Mouse (Mus musculus) right cerebral cortex, postnatal 25 days (tissue): ENCODE measurements around the gene Pgk1.
"Not testable (repeated sequence)": the region's sequence is repeated elsewhere in the genome, so short reads cannot be mapped to it uniquely, and the experiment has no call there.

Source experiments
- DNase-seq: peaks from one replicate; pipeline ENCODE4 v3.0.0; 2022

Pgk1 gene

DNA sequence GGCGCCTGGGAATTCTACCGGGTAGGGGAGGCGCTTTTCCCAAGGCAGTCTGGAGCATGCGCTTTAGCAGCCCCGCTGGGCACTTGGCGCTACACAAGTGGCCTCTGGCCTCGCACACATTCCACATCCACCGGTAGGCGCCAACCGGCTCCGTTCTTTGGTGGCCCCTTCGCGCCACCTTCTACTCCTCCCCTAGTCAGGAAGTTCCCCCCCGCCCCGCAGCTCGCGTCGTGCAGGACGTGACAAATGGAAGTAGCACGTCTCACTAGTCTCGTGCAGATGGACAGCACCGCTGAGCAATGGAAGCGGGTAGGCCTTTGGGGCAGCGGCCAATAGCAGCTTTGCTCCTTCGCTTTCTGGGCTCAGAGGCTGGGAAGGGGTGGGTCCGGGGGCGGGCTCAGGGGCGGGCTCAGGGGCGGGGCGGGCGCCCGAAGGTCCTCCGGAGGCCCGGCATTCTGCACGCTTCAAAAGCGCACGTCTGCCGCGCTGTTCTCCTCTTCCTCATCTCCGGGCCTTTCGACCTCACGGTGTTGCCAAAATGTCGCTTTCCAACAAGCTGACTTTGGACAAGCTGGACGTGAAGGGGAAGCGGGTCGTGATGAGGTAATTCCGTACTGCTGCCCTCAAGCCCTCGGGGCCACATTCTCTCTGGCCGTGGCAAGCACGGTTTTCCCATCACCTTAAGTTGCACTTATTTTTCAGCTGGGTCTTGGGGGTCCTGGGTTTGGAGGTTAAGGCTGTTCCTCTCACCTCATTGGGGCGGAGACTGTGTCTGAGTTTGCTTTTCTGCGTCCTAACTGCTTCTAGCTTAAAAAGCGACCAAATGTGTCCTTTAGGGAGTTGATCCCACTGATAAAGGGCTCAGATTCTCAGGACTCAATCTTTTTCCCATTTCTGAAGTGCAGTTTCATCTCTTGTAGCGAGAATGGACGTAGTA is at the start of gene Pgk1:
TSS of gene Pgk1 (plus strand) at position 388 of the 937 bp plus-strand sequence.
- DNase-seq = peak; percentile 91

DNA sequence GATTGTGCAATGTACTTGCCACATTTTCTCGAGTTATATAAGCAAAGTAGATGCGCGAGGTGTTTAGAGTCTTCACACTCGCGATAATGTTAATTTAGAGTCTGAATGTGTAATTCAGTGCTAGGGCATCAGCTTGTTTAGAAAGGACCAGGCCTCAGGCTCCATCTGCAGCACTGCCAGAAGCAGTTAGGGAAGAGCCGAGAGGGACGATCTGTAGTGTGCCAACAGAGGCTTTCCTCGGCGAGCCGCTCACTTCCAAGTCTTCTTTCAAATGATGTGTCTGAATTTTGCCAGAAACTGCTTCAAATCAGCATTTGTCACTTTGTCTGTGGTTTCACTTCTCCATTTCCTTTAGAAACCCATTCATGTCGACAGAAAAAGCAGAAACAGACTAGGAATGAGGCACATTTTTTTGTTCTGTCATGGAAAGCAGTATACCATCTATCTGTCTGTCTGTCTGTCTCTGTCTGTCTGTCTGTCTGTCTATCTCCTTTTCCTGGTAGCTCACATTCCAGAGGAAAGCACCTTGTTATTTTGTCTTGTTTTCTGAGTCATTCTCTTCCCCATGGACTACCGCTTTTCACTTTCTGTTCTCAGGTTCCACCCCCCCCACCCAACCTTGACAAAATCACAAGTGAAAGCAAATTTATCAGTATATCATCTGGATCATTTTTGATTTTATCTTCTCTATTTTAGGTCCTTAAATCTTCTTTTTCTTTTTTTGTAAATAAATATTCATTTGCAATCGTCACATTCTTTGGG is 47.4 kb upstream of the Pgk1 start:
- peak; percentile 10 for DNase-seq

DNA sequence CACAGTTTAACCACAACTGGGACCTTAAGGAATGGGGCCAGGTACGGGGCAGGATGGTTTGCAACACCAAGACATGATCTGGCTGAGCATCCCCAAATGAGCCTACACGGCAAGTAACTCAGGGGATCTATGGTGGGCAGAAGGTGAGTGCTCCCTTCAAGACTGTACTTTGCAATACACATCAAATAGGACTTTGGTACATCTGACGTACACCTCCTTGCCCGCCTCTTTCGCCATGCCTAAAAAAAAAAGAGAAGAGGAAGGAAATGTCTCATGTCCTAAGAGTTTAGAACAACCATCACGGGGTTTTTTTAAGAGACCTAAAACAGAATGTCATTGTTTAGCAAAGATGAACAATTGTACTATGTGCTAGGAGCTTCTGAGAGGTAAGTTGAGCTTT is 44.0 kb upstream of the Pgk1 start, which contains the start of gene Tlr13:
TSS of gene Tlr13 (plus strand) at position 269 of the 400 bp plus-strand sequence.
- no peak for DNase-seq

DNA sequence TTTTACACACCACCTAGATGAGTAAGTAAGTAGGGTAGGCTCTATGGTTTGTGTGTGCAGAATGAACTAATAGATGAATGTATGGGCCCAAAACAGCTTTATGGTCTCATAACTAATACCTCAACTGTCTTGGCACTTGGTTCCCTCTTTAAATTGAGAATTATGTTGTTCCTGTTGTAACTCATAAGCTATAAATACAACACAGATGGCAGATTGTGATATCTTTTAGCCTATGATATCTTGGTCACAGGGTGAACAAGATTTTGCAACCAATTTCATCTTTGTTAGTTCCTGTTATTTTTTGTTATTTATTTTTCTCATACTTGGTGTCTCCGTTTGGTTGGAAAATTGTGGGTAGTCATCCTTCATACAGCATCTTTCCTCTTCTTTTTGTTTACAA is 38.7 kb upstream of the Pgk1 start:
- no peak for DNase-seq

DNA sequence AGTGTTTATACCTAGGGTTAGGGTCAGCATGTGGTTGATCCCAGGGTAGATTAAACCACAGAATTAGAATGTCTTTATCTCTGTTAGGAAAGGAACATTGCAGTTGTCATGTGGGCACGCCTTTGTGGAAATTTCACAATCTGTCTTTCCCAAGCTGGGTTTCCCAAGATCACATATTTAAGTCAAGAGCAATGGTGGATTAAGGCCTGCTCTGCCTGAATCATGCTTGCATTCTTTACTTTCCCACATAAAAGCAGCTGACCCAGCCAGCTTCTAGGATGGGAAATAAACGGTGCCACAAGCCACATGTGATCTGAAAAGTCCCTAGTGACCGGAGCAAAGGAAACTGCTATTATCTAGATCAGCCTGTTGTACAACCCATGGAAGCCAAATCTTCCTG is 37.4 kb upstream of the Pgk1 start:
- no peak for DNase-seq

DNA sequence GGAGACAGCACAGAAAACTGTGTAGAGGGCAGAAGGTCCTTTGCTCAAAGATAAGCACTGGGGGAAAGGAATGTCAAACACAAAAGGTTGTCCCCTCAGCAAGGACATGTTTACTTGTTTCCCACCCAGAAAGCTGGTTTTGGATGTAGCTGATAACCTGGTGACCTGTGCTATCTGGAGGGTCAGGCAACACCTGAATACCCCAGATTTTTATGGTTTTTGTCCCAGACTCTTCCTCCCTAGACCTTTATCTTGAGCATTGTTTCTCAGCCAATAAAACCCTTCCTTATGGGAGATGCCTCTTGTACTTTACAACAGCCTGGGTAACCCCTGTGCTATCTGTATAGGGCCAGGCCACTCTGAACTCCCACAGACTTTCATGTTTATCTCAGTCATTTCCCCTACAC is 32.7 kb upstream of the Pgk1 start:
- DNase-seq = no peak

DNA sequence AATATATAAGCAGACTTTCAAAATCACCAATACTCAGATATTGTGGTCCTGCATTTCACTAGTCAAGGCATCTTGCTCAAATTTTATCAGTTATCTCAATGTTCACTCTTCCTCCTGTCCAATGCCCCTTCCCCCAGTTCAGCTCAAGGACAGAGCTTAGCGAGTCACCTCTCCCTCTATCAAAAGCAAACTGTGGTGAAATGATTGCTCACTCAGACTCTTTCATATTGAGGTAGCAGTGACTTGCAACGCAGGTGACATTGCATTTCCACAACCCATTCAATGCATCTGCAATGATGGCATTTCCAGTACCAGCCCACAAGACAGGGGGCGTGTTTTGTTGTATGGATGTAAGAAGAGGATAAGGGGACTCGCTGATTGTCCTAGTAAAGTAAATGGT is 31.0 kb upstream of the Pgk1 start:
- DNase-seq = no peak

DNA sequence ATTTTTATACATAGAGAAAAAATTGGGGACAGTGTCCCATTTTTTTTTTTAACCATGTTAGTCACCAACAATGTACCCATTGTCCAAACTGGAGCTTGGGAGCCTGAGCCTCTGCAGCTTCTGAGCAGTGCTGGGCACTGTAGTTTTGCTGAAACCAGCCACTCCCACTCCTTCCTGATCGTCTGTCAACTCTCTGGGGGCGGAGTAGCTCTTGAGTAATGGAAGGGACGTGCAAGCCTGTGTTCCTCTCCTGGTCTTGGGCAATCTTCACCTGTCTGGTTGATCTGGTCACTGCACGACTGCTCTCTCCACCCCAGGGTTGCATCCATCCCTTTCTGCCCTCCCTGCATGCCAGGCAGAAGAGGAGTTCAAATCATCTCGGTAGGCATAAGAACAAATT is 22.9 kb upstream of the Pgk1 start:
- no peak for DNase-seq

DNA sequence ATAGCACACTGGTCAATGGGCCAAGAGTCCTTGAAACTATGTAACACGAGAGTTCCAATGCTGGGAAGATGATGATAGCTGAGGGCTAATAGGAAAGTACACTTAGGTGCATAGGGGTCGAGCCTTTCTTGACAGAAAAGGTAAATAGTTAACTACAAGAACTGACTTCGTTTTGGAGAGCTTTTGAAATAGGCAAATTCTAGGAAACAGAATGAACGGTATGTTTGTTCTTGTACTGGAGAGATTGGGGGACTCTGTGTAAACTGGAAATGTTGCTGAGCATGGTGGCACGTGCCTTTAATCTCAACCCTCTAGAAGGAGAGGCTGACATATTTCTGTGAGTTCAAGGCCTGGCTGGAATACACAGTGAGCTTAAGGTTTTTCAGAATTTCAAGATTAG is 22.3 kb upstream of the Pgk1 start:
- no peak for DNase-seq

DNA sequence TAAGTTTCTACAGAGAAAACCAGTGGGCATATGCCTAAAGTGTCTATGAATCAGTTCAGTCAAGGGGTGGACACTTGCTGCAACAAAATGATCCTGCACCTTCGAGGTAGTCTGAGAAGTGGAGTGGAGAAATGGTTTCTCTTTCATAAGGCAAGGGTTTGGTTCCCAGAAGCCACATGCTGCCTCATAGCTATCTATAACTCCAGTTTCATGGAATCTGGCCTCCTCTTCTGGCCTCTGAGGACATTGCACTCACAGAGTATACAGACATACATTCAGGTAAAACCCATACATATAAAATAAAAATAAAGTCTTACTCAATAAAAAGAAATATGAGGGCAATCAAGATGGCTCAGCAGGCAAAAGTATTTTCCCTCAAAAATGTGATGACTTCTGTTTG is 21.8 kb upstream of the Pgk1 start:
- no peak for DNase-seq

DNA sequence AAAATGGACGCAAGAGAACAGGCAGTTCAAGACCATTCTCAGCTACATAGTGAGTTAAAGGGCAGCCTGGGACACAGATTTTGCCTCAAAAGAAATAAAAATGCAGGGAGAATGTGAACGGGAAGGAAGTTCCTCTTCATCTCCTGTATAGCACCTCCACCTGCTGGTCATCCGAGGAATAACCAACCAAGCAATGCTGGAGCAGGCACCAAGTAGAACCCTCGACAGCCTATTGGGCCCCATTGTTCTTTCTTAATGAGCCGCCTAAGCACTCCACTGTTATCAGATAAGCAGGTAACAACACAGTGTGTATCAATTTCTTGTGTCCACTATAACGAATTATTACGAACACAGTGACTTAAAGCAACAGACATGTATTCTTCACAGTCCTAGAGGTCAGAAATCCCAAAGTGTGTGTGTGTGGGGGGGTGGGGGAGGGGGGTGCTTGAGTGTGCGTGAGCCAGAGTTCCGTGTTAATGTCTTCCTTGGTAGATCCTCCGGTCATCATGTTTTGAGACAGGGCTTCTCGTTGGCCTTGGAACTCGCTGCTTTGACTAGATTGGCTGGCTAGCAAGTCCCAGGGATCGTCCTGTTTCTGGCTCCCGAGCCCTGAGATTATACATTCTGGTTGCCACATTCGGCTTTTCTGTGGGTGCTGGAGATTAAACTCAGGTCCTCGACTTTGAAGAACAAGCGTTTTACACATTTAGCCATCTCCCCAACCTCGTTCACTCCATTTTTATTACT is 15.6 kb upstream of the Pgk1 start:
- peak; percentile 56 for DNase-seq

DNA sequence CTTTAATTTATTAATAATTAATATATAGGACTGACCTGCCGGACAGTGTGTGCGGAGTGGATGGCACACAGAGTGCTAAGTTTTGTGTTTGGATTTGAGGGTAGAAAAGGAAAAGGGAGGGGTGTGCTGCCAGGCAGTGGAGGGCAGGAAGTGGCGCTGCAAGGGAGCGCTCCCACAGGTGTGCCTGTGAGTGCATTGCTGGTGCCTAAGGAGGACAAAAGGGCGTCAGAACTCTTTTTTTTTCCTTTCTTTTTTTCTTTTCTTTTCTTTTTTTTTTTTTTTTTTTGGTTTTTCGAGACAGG is 15.1 kb upstream of the Pgk1 start:
- no peak for DNase-seq

DNA sequence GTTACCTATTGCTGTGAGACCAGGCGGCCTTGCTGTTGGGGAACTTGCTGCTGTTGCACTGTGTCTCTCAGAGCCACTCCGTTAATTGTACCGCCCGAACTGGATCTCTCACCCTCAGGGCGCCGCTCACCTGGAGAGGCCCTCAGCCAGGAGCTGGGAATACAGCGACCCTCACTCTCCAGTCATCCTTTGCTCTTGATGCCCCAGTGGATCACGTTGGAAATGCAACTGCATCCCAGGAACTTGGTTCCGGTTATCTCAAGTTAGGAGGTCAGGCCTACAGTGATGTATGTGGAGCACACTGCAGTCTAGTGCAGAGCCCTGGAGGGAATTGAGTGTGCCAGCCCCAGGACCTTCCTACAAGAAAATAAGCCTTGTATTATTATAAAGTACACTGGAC is 10.6 kb upstream of the Pgk1 start:
- no peak for DNase-seq

DNA sequence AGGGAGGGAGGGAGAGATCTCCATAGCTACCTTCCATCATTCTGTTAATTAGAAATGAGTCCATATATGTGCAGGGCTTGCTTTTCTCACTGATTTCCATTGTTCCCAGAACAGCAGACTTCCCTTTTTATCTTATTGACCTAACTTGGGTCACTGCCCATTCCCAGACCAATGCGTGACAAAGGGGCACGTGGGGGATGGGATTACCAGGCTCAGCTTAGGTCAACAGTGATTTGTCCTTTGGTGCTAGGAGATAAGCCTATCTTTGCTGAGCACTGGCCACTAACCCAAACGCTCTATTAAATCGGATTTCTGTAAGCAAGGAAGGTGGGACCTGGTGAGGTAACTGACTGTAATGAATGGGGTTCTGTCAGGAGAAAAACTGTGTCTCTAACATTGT is 2.6 kb upstream of the Pgk1 start:
- no peak for DNase-seq

DNA sequence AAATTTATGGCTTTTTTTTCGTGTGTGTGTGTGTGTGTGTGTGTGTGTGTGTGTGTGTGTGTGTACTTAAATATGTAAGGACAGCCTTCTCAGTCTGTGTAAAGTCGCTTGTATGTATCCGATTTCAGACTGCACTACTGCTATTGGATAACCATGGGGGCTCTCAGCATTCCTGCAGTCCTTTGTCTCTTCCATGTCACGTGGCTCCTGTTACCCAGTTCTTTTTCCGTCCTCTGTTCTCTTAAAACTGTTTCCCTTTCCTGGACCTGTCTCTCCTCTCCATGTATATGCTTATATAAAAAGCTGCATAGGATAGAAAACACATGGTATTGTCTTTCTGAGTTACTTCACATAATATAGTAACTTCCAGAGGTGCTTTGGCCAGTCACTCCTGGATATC is 1.2 kb upstream of the Pgk1 start:
- no peak for DNase-seq

DNA sequence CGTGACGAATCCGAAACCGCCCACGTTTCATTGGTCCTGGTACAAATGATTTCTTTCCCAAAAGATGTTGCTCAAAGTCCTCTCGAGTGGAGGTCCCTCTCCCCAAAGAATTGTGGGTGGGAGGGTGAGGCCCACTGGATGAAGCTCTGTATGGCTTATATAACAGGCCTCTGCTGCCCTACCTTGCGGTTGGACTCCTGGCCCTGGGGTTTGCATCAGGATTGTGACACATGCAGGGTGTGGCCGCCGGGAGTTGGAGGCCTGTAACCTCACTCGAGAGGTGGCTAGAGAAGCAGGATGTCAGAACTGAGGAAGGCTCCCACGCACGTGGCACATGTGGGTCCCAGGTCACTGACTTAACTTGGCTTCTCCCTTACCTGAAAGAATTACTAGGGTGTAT is 837 bp downstream of the Pgk1 start:
- no peak for DNase-seq

DNA sequence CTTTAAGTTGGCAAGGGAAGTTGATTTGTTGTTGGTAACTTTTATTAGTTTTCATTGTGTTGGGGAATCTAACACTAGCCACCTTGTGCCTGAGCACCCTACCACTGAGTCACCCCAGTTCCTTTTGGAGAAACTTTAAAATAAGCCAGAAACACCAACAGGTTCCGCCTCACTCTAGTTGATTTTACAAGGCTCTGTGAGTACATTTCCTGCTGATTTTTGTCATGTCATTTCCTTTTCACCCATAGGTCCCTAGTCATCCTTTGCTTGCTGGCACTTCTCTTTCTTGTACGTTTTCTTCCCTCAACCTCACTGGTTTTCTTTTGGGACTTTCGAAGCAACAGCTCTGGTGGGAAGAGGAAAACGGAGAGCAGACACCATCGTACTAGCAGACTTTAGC is 2.5 kb downstream of the Pgk1 start:
- no peak for DNase-seq

DNA sequence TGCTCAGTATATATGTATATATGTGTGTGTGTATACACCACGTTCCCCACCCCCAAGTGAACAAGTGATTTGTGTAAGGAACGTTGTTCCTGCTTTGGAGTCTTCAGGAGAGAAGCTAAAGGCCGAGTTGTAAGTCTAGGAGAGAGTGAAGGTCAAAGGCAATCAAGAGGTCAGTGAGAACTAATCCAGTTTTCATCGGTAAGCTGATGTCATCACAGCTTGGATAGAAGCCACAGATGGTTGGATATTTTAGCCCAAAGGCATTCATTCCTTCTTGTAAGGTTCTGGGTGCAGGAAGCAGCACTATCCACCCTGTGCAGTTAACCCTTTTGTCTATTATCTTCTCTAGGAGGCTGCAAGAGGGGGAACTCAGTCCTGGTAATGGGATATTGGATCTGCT is 3.2 kb downstream of the Pgk1 start:
- no peak for DNase-seq

DNA sequence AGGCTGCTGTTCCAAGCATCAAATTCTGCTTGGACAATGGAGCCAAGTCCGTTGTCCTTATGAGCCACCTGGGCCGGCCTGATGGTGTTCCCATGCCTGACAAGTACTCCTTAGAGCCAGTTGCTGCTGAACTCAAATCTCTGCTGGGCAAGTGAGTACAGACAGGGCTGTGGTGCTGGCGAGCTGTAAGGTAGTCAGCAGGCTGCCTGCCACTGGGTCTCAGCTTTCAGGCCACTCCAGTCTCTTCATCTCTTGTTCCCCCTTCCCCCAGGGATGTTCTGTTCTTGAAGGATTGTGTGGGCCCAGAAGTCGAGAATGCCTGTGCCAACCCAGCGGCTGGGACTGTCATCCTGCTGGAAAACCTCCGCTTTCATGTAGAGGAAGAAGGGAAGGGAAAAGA is 7.5 kb downstream of the Pgk1 start:
- DNase-seq = not testable (repeated sequence)

DNA sequence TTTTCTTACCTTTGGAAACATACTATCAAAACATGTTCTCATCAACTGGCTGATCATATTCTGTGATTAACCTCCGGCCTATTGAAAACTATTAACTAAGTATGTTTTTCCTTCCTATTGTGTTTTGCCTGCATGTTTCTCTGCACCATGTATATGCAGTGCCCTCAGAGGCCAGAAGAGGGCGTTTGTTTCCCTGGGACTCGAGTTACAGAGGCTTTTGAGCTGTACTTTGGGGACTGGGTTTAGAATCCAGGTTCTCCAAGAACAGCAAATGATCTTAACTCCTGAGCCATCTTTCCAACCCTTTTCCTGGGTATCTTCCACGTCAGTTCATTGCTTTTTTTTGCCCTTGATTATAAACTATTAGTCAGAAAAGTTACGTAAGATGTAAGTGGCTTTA is 10.4 kb downstream of the Pgk1 start:
- no peak for DNase-seq

DNA sequence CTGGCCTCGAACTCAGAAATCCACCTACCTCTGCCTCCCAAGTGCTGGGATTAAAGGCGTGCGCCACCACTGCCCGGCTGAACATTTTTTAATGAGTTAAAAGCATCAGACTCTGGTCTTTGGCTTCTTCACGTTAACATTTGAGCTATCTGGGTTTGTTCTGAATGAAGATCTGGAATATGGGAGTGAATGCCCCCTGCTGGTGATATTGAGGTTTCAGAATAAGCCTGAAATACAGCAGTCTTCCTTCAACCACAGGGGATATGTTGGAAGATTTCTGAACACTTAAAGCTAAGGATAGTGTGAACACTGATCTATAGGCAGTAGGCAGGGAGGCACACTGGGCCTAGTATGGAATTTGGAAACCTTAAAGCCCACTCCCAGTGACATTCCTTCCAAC is 12.0 kb downstream of the Pgk1 start:
- no peak for DNase-seq

DNA sequence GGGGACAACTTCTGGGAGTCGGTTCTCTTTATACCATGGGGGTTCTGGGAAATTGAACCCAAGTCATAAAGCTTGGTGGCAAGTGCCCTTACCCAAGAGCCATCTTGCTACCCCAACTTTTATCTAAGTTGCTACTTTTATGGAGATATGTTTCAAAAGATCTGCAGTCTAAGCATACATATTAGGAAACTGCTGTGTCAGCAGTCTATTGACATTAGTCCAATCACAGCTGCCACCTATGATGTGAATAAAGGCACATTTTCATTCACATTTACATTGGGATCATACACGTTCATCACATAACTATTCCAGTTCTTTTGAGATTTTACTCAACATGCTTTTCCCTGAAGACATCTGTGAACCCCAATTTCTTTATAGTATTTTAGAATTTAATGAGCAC is 22.2 kb downstream of the Pgk1 start:
- DNase-seq = no peak

DNA sequence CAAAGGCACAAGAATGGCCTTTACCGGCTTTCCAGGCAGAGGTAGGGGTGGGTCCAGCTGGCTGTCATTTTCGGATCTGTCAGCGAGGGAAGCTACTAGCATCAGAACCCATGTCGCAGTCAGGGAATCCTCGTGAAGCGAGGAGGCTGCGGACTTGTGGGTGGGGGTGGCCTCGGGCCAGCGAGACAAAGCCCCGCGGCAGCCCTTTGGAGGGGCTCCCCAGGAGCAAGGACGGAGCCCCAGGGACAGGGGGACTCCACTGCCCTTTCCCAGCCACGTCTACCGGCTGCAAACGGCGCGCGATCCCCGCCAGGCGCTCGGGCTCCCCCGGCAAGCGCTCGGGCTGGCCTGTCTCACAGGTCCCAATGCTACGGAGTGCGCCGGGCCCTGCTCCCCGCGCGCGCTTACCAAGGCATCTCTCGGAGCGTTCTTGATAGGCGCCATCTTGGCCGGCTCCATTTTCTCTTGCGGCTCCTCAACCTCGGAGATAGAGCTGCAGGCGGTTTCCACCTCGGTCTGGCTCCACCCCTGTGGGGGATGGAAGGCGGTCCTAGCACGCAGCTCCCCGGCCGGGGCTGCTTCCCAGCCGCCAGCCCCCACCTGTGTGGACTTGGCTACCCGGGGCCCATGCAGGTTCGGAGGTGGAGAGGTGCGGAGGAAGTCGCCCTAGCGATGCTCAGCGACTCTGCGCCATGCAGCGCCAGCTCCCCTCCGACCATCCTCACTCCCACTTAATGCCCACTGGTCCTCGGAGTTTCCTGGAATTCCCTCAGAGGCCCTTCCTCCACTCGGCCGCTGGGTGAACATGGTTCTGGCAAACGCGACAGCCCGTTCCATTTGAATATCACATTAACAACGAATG is 32.5 kb downstream of the Pgk1 start:
- DNase-seq = peak; percentile 75
